34 mouse cellular contexts compared by ENCODE assay signal in the genomic region with DNA sequence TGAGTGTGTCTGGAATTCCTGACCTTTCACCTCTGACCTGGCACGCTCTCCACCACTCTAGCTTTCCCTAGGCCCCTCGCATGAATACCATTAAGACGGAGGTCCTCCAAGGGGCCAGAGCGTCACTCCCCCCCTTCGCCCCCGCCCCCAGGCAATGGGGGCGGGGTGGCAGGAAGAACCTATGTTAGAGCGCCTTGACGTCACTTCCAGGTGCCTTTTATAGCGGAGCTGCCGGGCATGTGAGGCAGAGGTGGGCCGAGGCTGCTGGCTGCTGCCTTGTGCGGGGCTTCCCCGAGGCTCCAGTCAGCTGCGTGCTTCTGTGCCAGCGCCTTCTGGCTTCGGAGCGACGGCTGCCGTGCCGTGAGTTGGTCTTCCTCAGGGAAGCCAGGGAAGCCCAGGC. TPM values are rescaled to one million over a fixed set of nuclear protein-coding genes. Genes with fewer than 3 reads are reported as not detected.
A peak's percentile ranks its signal among the peaks of the same experiment; 100 is the strongest.
DNase-seq lines count a peak whose midpoint lies in the region; ATAC-seq and TF ChIP-seq lines count a peak whose summit lies in the region.
"Had no signal": no experiment of that assay in that cellular context is flagged by ENCODE, and none has a peak within 500 bp of the region (broad histone marks: within the 10 kb centered on the region; RNA-seq: fewer than 3 reads in every experiment).

TSS of gene Trim52 (plus strand) at position 219 of the 400 bp plus-strand sequence.

- H3K27ac ChIP-seq in heart, embryonic 15.5 days: no peak within 1 kb of the TSS
- no peak within 1 kb of the TSS for H3K27ac ChIP-seq in heart, embryonic 11.5 days (ENCODE audit: low read depth, low read length)
- H3K27ac ChIP-seq: embryonic facial prominence, embryonic 15.5 days; neural tube, embryonic 13.5 days had no signal

- peak; percentile 53; the same call in 1 of the 2 replicates for ATAC-seq in heart, embryonic 15.5 days (replicated peaks; ENCODE audit: insufficient number of reproducible peaks, insufficient read depth, low FRiP score, low read depth)
- ATAC-seq in heart, embryonic 11.5 days (replicated peaks; ENCODE audit: insufficient number of reproducible peaks, low FRiP score, low TSS enrichment): no peak
- ATAC-seq in megakaryocyte, adult 5-6 weeks (ENCODE audit: poor library complexity, severe bottlenecking): no peak
- no peak for ATAC-seq in G1E (ENCODE audit: extremely low read depth, insufficient number of reproducible peaks, low FRiP score, poor library complexity, severe bottlenecking)
- ATAC-seq: activated CD4-positive, CD25-positive, alpha-beta regulatory T cell, adult 4 months; liver, postnatal 0 days; midbrain, embryonic 16.5 days; Patski had no signal

- H3K4me1 ChIP-seq in heart, embryonic 15.5 days (replicated peaks): no peaks in the 10 kb centered on the region
- no peaks in the 10 kb centered on the region for H3K4me1 ChIP-seq in heart, embryonic 11.5 days (ENCODE audit: control insufficient read depth, insufficient read depth, low read length)
- H3K4me1 ChIP-seq in megakaryocyte, embryonic 14.5 days: no peaks in the 10 kb centered on the region
- H3K4me1 ChIP-seq in G1E (ENCODE audit: insufficient read depth, low read depth, low read length): no peaks in the 10 kb centered on the region; the same call in 1 of the 2 replicates
- H3K4me1 ChIP-seq: embryonic facial prominence, embryonic 15.5 days; neural tube, embryonic 13.5 days had no signal

- H3K27me3 ChIP-seq in heart, embryonic 15.5 days: no peaks in the 10 kb centered on the region
- H3K27me3 ChIP-seq in heart, embryonic 11.5 days (ENCODE audit: control insufficient read depth, insufficient read depth, low read length): no peaks in the 10 kb centered on the region
- H3K27me3 ChIP-seq in megakaryocyte, embryonic 14.5 days (replicated peaks): no peaks in the 10 kb centered on the region
- H3K27me3 ChIP-seq in G1E (ENCODE audit: insufficient read depth, low read length): no peaks in the 10 kb centered on the region
- H3K27me3 ChIP-seq: embryonic facial prominence, embryonic 15.5 days; neural tube, embryonic 13.5 days had no signal

- no peaks in the 10 kb centered on the region for H3K36me3 ChIP-seq in heart, embryonic 15.5 days
- H3K36me3 ChIP-seq in heart, embryonic 11.5 days (ENCODE audit: control insufficient read depth, insufficient read depth, low read length): no peaks in the 10 kb centered on the region
- no peaks in the 10 kb centered on the region for H3K36me3 ChIP-seq in megakaryocyte, embryonic 14.5 days (replicated peaks; ENCODE audit: low read length)
- H3K36me3 ChIP-seq in G1E (replicated peaks): no peaks in the 10 kb centered on the region
- H3K36me3 ChIP-seq: embryonic facial prominence, embryonic 15.5 days; neural tube, embryonic 13.5 days had no signal

- no peak within 1 kb of the TSS for H3K4me3 ChIP-seq in heart, embryonic 15.5 days
- no peak within 1 kb of the TSS for H3K4me3 ChIP-seq in heart, embryonic 11.5 days (ENCODE audit: low read depth, low read length)
- peak within 1 kb of the TSS; percentile 30 for H3K4me3 ChIP-seq in megakaryocyte, embryonic 14.5 days (replicated peaks)
- H3K4me3 ChIP-seq in G1E (ENCODE audit: low read depth, low read length): peak within 1 kb of the TSS; percentile 0; the same call in 1 of the 2 replicates
- H3K4me3 ChIP-seq: embryonic facial prominence, embryonic 15.5 days; myocyte; neural tube, embryonic 13.5 days had no signal

- 92% methylated on average over 21 of the region's 21 CpGs for WGBS in heart, embryonic 15.5 days
- WGBS in heart, embryonic 11.5 days (ENCODE audit: insufficient replicate concordance): 91% methylated on average over 21 of the region's 21 CpGs

- no peak for DNase-seq in G1E (ENCODE audit: low spot score)
- peak; percentile 92 for DNase-seq in testis, postnatal 14 days (ENCODE audit: low spot score)
- no peak for DNase-seq in B cell, adult 2 months
- DNase-seq: adrenal gland, postnatal 10 days; cerebellum, adult 9-10 months; kidney, adult 8-10 months; kidney, postnatal 14 days; liver, postnatal 0 days; lung, postnatal 10 days; retina, postnatal 1 day; right cerebral cortex, postnatal 25 days; spleen, adult 18-20 months; thymus, adult 18-20 months; thymus, postnatal 4 days had no signal

- H3K4me2 ChIP-seq in heart, embryonic 15.5 days: no peak within 1 kb of the TSS
- H3K4me2 ChIP-seq in heart, embryonic 11.5 days: no peak within 1 kb of the TSS
- H3K4me2 ChIP-seq: embryonic facial prominence, embryonic 15.5 days; neural tube, embryonic 13.5 days had no signal

- H3K9me3 ChIP-seq in heart, embryonic 15.5 days (replicated peaks): no peaks in the 10 kb centered on the region
- H3K9me3 ChIP-seq in heart, embryonic 11.5 days (replicated peaks; ENCODE audit: control insufficient read depth, low read length): no peaks in the 10 kb centered on the region
- H3K9me3 ChIP-seq in megakaryocyte, embryonic 14.5 days: peaks cover 22% of the 10 kb centered on the region
- peaks cover 21% of the 10 kb centered on the region for H3K9me3 ChIP-seq in G1E (replicated peaks)
- H3K9me3 ChIP-seq: embryonic facial prominence, embryonic 15.5 days; neural tube, embryonic 13.5 days had no signal

- TF ChIP-seq CTCF in G1E (IDR thresholded peaks at IDR 0.05; ENCODE audit: low read depth, low read length): no peak

- H3K9ac ChIP-seq in heart, embryonic 15.5 days: no peak within 1 kb of the TSS
- no peak within 1 kb of the TSS for H3K9ac ChIP-seq in heart, embryonic 11.5 days (ENCODE audit: low read depth, low read length)
- H3K9ac ChIP-seq: embryonic facial prominence, embryonic 15.5 days; liver, postnatal 0 days; neural tube, embryonic 13.5 days had no signal

RNA-seq across cellular contexts. Expression of gene Trim52, which starts in this region (rescaled TPM):
- polyA plus RNA-seq in heart, embryonic 15.5 days (2015; fragmentation: Nextera tagmentation; extraction: Ambion mirVana): not detected in 2 replicates
- polyA plus RNA-seq in heart, embryonic 11.5 days (2014; fragmentation: Nextera tagmentation; extraction: Ambion mirVana): not detected in 2 replicates
- not detected in 2 replicates for polyA plus RNA-seq in megakaryocyte, embryonic 14.5 days (2012; ENCODE audit: insufficient read depth, low replicate concordance)
- not detected in 2 replicates for total RNA-seq in megakaryocyte, adult 5-6 weeks (2015)
- total RNA-seq in megakaryocyte, adult 5-6 weeks (2017): not detected in 2 replicates
- total RNA-seq in G1E (2014; fragmentation: Nextera tagmentation): not detected in 2 replicates
- total RNA-seq in G1E (2017): 0.05 and 0.06 TPM in 2 replicates
- not detected in 2 replicates for polyA plus RNA-seq in G1E (2012)
- total RNA-seq: adrenal gland, postnatal 10 days; gastrocnemius, postnatal 4 days; hematopoietic stem cell, adult 5-6 weeks; layer of hippocampus, adult 18-20 months; layer of hippocampus, postnatal 14 days; liver, adult 2 months; megakaryocyte-erythroid progenitor cell, adult 5-6 weeks had no signal
- polyA plus RNA-seq: C2C12; embryonic facial prominence, embryonic 15.5 days; heart, postnatal 0 days; intestine, embryonic 14.5 days; limb, embryonic 11.5 days; liver, adult 2 months; liver, postnatal 0 days; midbrain, embryonic 16.5 days; myocyte; neural tube, embryonic 13.5 days; Patski had no signal

Comparison
In these comparisons a context has a peak if more than half of its experiments do, and no peak if none do; other contexts are left out.
1. Peak in ATAC-seq in heart, embryonic 15.5 days; RNA of the gene not detected or under 1 TPM.
2. H3K4me3 ChIP-seq: peak in megakaryocyte, embryonic 14.5 days (single experiment) and G1E (single experiment); none in heart, embryonic 15.5 days (single experiment) and heart, embryonic 11.5 days (single experiment).